Mouse (Mus musculus) spleen, postnatal 14 days (tissue): ENCODE results near the gene Ints3.
A peak's percentile ranks its signal among the peaks of the same experiment; 100 is the strongest.

Experiments used
- DNase-seq, 2 experiments: peaks; one replicate each; pipeline ENCODE4 v3.0.0; 2021 to 2022; ENCODE audit warnings: low spot score in 2 of 2

Gene Ints3

GRCm38 (mm10) chr3:90445417-90446200 lies 12.2 kb upstream of the Ints3 start:
- no peak for DNase-seq

- no peak for DNase-seq
Measured at GRCm38 (mm10) chr3:90443977-90444376, 10.6 kb upstream of the Ints3 start.

- DNase-seq, result no peak
Measured at GRCm38 (mm10) chr3:90440756-90441155, 7.3 kb upstream of the Ints3 start.

- no peak for DNase-seq
Measured at GRCm38 (mm10) chr3:90437131-90437530, 3.7 kb upstream of the Ints3 start.

GRCm38 (mm10) chr3:90434073-90434730 lies 780 bp upstream of the Ints3 start:
- no peak for DNase-seq

- DNase-seq, result peak in 1 of 2 experiments; percentile 30
Measured at GRCm38 (mm10) chr3:90432811-90433219, 607 bp downstream of the Ints3 start.

- DNase-seq, result no peak
Measured at GRCm38 (mm10) chr3:90432348-90432747, 1.1 kb downstream of the Ints3 start.

GRCm38 (mm10) chr3:90429576-90429975 lies 3.8 kb downstream of the Ints3 start:
- no peak for DNase-seq

- no peak for DNase-seq
Measured at GRCm38 (mm10) chr3:90428186-90428585, 5.2 kb downstream of the Ints3 start.

GRCm38 (mm10) chr3:90427574-90427973 lies 5.8 kb downstream of the Ints3 start:
- DNase-seq, result no peak

GRCm38 (mm10) chr3:90425499-90425898 lies 7.9 kb downstream of the Ints3 start:
- DNase-seq, result no peak

- DNase-seq, result no peak
Measured at GRCm38 (mm10) chr3:90423549-90423948, 9.9 kb downstream of the Ints3 start.

- no peak for DNase-seq
Measured at GRCm38 (mm10) chr3:90420696-90421095, 12.7 kb downstream of the Ints3 start.

- no peak for DNase-seq
Measured at GRCm38 (mm10) chr3:90413011-90413396, 20.4 kb downstream of the Ints3 start.

- DNase-seq, result peak; percentile 37 to 60
Measured at GRCm38 (mm10) chr3:90412312-90413010, 21.0 kb downstream of the Ints3 start.

- no peak for DNase-seq
Measured at GRCm38 (mm10) chr3:90408721-90409120, 24.7 kb downstream of the Ints3 start.

- no peak for DNase-seq
Measured at GRCm38 (mm10) chr3:90406414-90406813, 27.0 kb downstream of the Ints3 start.

GRCm38 (mm10) chr3:90404609-90405008 lies 28.8 kb downstream of the Ints3 start:
- DNase-seq, result no peak

GRCm38 (mm10) chr3:90404121-90404520 lies 29.3 kb downstream of the Ints3 start:
- no peak for DNase-seq

GRCm38 (mm10) chr3:90400993-90401392 lies 32.4 kb downstream of the Ints3 start:
- DNase-seq, result no peak

GRCm38 (mm10) chr3:90395629-90396028 lies 37.8 kb downstream of the Ints3 start:
- DNase-seq, result no peak

GRCm38 (mm10) chr3:90392661-90393060 lies 40.8 kb downstream of the Ints3 start:
- DNase-seq, result no peak

GRCm38 (mm10) chr3:90391941-90392340 lies 41.5 kb downstream of the Ints3 start:
- DNase-seq, result no peak
